Mouse (Mus musculus) limb, embryonic 11.5 days (tissue): ENCODE results near the gene Fam71e2. TPM values are rescaled to one million over a fixed set of nuclear protein-coding genes. Genes with fewer than 3 reads are reported as not detected.

Experiments
- ATAC-seq: fragments of 200-750 bp; cut with Nextera tagmentation; 2 replicates; pipeline ENCODE4 v1.8.0; 2017; ENCODE audit warnings: low read depth; ENCODE audit not compliant: insufficient number of reproducible peaks, low FRiP score, low TSS enrichment
- DNase-seq: peaks from one replicate; pipeline ENCODE4 v3.0.0-alpha.2; 2015; ENCODE audit warnings: low spot score
- H3K27ac ChIP-seq: fragments of 300-500 bp; sonication (generic); replicated peaks from 2 replicates; pipeline ENCODE4 v1.5.1; 2014; ENCODE audit warnings: low read depth, mild to moderate bottlenecking, low read length
- H3K27me3 ChIP-seq: fragments of 300-500 bp; sonication (generic); 2 replicates; pipeline ENCODE4 v1.6.1; 2014; ENCODE audit warnings: mild to moderate bottlenecking, low read length, mixed read lengths; ENCODE audit not compliant: control insufficient read depth, insufficient read depth
- H3K36me3 ChIP-seq: fragments of 300-500 bp; sonication (generic); 2 replicates; pipeline ENCODE4 v1.6.1; 2014; ENCODE audit warnings: mild to moderate bottlenecking, low read length, moderate library complexity, mixed read lengths; ENCODE audit not compliant: control insufficient read depth, insufficient read depth
- H3K4me1 ChIP-seq: fragments of 300-500 bp; sonication (generic); 2 replicates; pipeline ENCODE4 v1.6.1; 2014; ENCODE audit warnings: low read length, mixed read lengths; ENCODE audit not compliant: control insufficient read depth, insufficient read depth
- H3K4me2 ChIP-seq: fragments of 300-500 bp; sonication (generic); 2 replicates; pipeline ENCODE4 v1.6.1; 2014; ENCODE audit warnings: low read depth, mild to moderate bottlenecking, moderate library complexity; ENCODE audit not compliant: severe bottlenecking
- H3K4me3 ChIP-seq: fragments of 300-500 bp; sonication (generic); 2 replicates; pipeline ENCODE4 v1.5.1; 2014; ENCODE audit warnings: low read depth, low read length
- H3K9ac ChIP-seq: fragments of 300-500 bp; sonication (generic); 2 replicates; pipeline ENCODE4 v1.6.1; 2014; ENCODE audit warnings: mild to moderate bottlenecking, low read length
- H3K9me3 ChIP-seq: fragments of 300-500 bp; sonication (generic); 2 replicates; pipeline ENCODE4 v1.6.1; 2016; ENCODE audit warnings: low read length; ENCODE audit not compliant: control insufficient read depth
- WGBS: fragments of 180-500 bp; shearing (Covaris S2); extraction: QIAGEN DNeasy Blood & Tissue Kit; methylation state at CpG from one replicate; pipeline ENCODE4 v1.1.7; 2014; 5-methylcytosine and 5-hydroxymethylcytosine counted together
- polyA plus RNA-seq: library from polyadenylated mRNA; unstranded; fragments of >200 nt; fragmentation: Nextera tagmentation; extraction: Ambion mirVana; gene quantifications from 2 replicates; pipeline ENCODE4 v1.2.1, GENCODE M21; 2014

Gene Fam71e2
- polyA plus RNA-seq, 1 experiment from 2014 or later: not detected

DNA sequence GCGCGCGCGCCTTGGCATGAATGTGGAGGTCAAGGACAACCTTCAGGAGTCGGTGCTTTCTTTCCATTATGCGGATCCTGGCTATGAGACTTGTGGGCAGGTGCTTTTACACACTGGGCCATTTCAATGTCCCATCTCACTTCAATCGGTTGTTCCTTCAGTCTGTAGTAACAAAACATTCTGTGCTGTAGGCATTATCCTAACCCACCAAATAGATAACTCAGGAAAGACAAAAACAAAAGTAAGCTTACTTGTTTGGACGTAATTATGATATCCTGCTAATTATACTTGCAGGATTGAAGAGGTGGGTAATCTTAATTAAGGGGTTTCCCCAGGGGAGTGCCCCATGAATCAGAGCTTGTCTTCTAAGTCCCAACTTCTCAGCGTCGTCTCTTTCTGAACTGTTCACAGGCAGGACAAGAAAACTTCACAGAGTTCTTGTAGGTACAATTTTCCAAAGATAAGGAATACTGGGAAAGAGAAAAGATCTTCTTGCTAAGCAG lies 32.0 kb downstream of the Fam71e2 start:
- Histone ChIP-seq H3K9me3 (no peaks in the 10 kb centered on the region), H3K27ac (peak overlapping the region; percentile 63; the same call in 1 of the 2 replicates), H3K27me3 (no peaks in the 10 kb centered on the region), H3K4me1 (peaks cover 6% of the 10 kb centered on the region), H3K4me2 (peak overlapping the region; percentile 47), H3K36me3 (peaks cover 5% of the 10 kb centered on the region), H3K9ac (no peak overlapping the region; the same call in 1 of the 2 replicates), H3K4me3 (peak overlapping the region; percentile 22)
- DNase-seq (no peak), ATAC-seq (no peak)
- whole genome bisulfite sequencing: 48% methylated on average over 10 of the region's 10 CpGs

DNA sequence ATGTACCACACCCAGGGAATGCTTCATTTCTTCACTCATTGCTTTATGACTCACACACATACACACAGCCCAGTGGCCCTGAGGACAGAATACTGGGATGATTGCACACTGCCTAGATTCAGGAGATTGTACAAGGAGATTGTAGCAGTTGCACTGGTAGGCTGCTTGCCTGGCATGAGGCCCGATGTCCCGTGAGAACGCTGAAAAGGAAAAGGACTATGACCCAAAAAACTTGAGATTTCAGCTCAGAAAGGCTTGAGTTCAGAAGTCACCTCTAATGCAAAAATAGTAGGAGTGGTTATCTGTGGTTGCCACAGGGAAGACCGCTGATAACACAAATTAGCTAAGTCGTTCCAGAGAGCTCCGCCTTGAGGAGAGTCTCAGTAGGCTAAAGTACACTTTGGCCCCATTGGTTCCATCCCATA lies 38.1 kb downstream of the Fam71e2 start:
- DNase-seq: no peak
- H3K9ac ChIP-seq: no peak overlapping the region
- WGBS: 69% methylated on average over 6 of the region's 6 CpGs

DNA sequence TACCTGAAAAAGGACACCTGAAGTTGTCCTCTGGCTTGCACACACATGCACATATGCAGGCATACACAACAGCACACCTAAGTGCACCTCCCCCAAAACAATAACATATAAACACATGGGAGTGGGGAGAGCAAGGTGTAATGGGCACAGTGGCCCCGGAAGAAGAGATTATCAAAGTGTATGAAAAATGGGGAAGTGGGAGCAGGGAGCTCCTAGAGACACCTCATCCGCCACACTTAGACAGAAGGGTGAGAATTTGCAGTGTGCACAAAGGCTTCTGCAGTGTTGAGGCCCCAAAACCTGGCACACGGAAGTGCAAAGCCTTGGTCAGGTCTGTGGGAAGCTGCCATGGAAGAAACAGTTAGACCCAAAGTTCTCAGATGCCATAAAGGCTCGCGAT lies 40.0 kb downstream of the Fam71e2 start:
- Histone ChIP-seq H3K9ac (no peak overlapping the region), H3K36me3 (no peaks in the 10 kb centered on the region), H3K27me3 (no peaks in the 10 kb centered on the region), H3K9me3 (no peaks in the 10 kb centered on the region), H3K4me1 (no peaks in the 10 kb centered on the region), H3K4me3 (no peak overlapping the region), H3K27ac (no peak overlapping the region), H3K4me2 (no peak overlapping the region)
- DNase-seq: no peak
- 77% methylated on average over 5 of the region's 5 CpGs for WGBS
- no peak for ATAC-seq

More for the DNA sequence above, 38.1 kb downstream of the Fam71e2 start:
- Histone ChIP-seq H3K27me3 (no peaks in the 10 kb centered on the region), H3K36me3 (no peaks in the 10 kb centered on the region), H3K4me2 (no peak overlapping the region), H3K9me3 (no peaks in the 10 kb centered on the region), H3K27ac (no peak overlapping the region), H3K4me1 (no peaks in the 10 kb centered on the region), H3K4me3 (no peak overlapping the region)
- ATAC-seq: no peak

GRCm38 (mm10) chr7:4725169-4725568 lies 45.9 kb downstream of the Fam71e2 start, which contains the start of gene Tmem150b:
Tmem150b (minus strand) TSS chr7:4725249.
- ATAC-seq (no peak), DNase-seq (no peak)
- no peak within 1 kb of the TSS for H3K27ac ChIP-seq
- no peak within 1 kb of the TSS for H3K4me3 ChIP-seq
- no peaks in the 10 kb centered on the region for H3K36me3 ChIP-seq
- H3K27me3 ChIP-seq: no peaks in the 10 kb centered on the region
- H3K9ac ChIP-seq: no peak within 1 kb of the TSS
- WGBS: 83% methylated on average over 7 of the region's 7 CpGs
- H3K4me2 ChIP-seq: no peak within 1 kb of the TSS
- H3K9me3 ChIP-seq: no peaks in the 10 kb centered on the region
- H3K4me1 ChIP-seq: no peaks in the 10 kb centered on the region

GRCm38 (mm10) chr7:4724359-4724758 lies 46.7 kb downstream of the Fam71e2 start:
- ATAC-seq: no peak
- 65% methylated on average over 3 of the region's 3 CpGs for WGBS
- no peak overlapping the region for H3K9ac ChIP-seq

GRCm38 (mm10) chr7:4723508-4723907 lies 47.6 kb downstream of the Fam71e2 start:
- H3K27me3 ChIP-seq: no peaks in the 10 kb centered on the region
- ATAC-seq: no peak
- 38% methylated on average over 12 of the region's 12 CpGs for WGBS
- H3K9ac ChIP-seq: peak overlapping the region; percentile 43
- peak overlapping the region; percentile 41 for H3K4me2 ChIP-seq
- DNase-seq: no peak
- no peak overlapping the region; the same call in 1 of the 2 replicates for H3K4me3 ChIP-seq
- no peaks in the 10 kb centered on the region for H3K36me3 ChIP-seq
- H3K27ac ChIP-seq: no peak overlapping the region
- no peaks in the 10 kb centered on the region for H3K4me1 ChIP-seq
- no peaks in the 10 kb centered on the region for H3K9me3 ChIP-seq

More at GRCm38 (mm10) chr7:4724359-4724758, 46.7 kb downstream of the Fam71e2 start:
- Histone ChIP-seq H3K36me3 (no peaks in the 10 kb centered on the region), H3K4me3 (no peak overlapping the region), H3K4me1 (no peaks in the 10 kb centered on the region), H3K27me3 (no peaks in the 10 kb centered on the region), H3K4me2 (no peak overlapping the region), H3K27ac (no peak overlapping the region), H3K9me3 (no peaks in the 10 kb centered on the region)
- DNase-seq: no peak

DNA sequence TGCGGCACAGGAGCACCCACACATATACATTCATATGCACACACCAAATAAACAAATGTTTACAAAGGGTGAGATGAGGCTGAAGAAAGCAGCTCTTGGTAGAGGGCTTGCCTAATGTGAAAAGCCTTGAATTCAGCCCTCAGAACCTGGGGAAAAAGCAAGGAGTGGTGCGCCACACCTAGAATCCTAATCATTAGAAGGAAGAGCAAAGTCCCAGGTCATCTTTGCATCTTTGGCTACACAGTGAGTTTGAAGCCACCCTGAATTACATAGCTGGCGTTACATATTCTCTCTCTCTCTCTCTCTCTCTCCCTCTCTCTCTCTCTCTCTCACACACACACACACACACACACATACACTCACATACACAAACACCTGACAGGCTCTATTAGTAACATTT lies 51.8 kb downstream of the Fam71e2 start:
- Histone ChIP-seq H3K36me3 (peaks cover 2% of the 10 kb centered on the region; the same call in 1 of the 2 replicates), H3K9ac (no peak overlapping the region), H3K4me1 (no peaks in the 10 kb centered on the region), H3K4me2 (no peak overlapping the region), H3K9me3 (no peaks in the 10 kb centered on the region), H3K27ac (no peak overlapping the region), H3K27me3 (no peaks in the 10 kb centered on the region), H3K4me3 (no peak overlapping the region)
- DNase-seq: no peak
- no peak for ATAC-seq
- WGBS: 88% methylated on average over 3 of the region's 3 CpGs

DNA sequence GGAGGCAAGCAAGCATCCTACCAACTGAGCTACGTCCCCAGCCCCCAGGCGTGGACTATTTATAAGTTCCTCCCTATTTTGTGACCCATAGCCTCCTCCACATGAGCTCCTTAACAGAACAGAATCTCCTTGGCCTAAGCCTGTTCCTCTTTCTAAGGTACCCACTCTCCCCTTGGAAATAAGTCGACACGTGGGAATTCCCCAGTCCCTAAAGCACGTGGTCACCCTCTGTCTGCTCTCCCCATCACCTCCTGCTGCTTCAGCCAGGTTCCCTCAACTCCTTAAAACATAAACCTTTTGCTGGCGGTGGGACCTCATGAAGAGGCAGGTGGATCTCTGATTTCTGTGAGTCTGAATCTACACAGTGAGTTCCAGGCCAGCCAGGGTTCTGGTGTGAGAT lies 54.1 kb downstream of the Fam71e2 start:
- no peaks in the 10 kb centered on the region for H3K4me1 ChIP-seq
- no peak overlapping the region for H3K4me3 ChIP-seq
- no peak overlapping the region for H3K4me2 ChIP-seq
- no peaks in the 10 kb centered on the region for H3K9me3 ChIP-seq
- 74% methylated on average over 6 of the region's 6 CpGs for WGBS
- no peaks in the 10 kb centered on the region for H3K27me3 ChIP-seq
- no peak for ATAC-seq
- H3K27ac ChIP-seq: no peak overlapping the region
- peaks cover 2% of the 10 kb centered on the region; the same call in 1 of the 2 replicates for H3K36me3 ChIP-seq
- no peak overlapping the region for H3K9ac ChIP-seq
- DNase-seq: no peak

GRCm38 (mm10) chr7:4712594-4712993 lies 58.5 kb downstream of the Fam71e2 start:
- no peak for ATAC-seq
- no peak overlapping the region for H3K4me2 ChIP-seq
- H3K9me3 ChIP-seq: no peaks in the 10 kb centered on the region
- WGBS: 83% methylated on average over 3 of the region's 3 CpGs
- DNase-seq: no peak
- H3K27me3 ChIP-seq: no peaks in the 10 kb centered on the region
- H3K4me3 ChIP-seq: no peak overlapping the region
- H3K27ac ChIP-seq: no peak overlapping the region
- H3K36me3 ChIP-seq: peaks cover 18% of the 10 kb centered on the region
- no peaks in the 10 kb centered on the region for H3K4me1 ChIP-seq
- no peak overlapping the region for H3K9ac ChIP-seq
